Comparison of ENCODE assay signal across 24 mouse cellular contexts in the genomic region with DNA sequence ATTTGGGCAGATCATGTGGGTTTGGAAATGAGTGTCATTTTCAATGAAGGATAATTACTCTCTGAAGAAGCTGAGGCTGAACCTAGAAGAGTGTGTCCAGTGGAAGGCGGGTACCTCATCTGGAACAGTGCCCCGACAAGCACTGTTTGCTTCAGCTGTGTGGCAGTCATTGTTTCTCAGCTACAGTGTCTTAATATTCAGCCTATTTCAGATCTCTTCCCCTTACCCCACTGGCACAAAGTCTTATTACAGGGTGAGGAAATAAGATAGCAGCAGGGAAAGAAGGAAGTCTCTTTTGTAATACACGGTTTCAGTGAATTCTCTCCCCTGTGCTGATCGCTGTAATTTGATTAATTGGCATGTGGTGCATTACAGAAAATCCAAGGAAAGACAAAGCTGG.
A peak's percentile ranks its signal among the peaks of the same experiment; 100 is the strongest.
DNase-seq lines count a peak whose midpoint lies in the region; ATAC-seq and TF ChIP-seq lines count a peak whose summit lies in the region.
"Had no signal": no experiment of that assay in that cellular context is flagged by ENCODE, and none has a peak within 500 bp of the region (broad histone marks: within the 10 kb centered on the region; RNA-seq: fewer than 3 reads in every experiment).

No protein-coding gene starts in this region.

- no peaks in the 10 kb centered on the region for H3K4me1 ChIP-seq in hindbrain, embryonic 16.5 days (ENCODE audit: control insufficient read depth, insufficient read depth, low read depth, low read length)
- H3K4me1 ChIP-seq in hindbrain, embryonic 14.5 days (replicated peaks; ENCODE audit: control insufficient read depth, insufficient read depth, low read length): 0 out of 2 replicates have a peak, but pooled peaks cover 3% of the 10 kb centered on the region
- peaks cover 7 to 10% of the 10 kb centered on the region in 2 experiments for H3K4me1 ChIP-seq in MEL (ENCODE audit: control insufficient read depth in 1 of 2, insufficient read depth in 2 of 2, low read length in 2 of 2)
- H3K4me1 ChIP-seq: heart, embryonic 15.5 days; hindbrain, embryonic 10.5 days had no signal

- H3K4me3 ChIP-seq in hindbrain, embryonic 16.5 days (ENCODE audit: low read length): no peak overlapping the region
- no peak overlapping the region for H3K4me3 ChIP-seq in hindbrain, embryonic 14.5 days (replicated peaks; ENCODE audit: low read length)
- no peak overlapping the region for H3K4me3 ChIP-seq in MEL (ENCODE audit: control insufficient read depth in 1 of 2, insufficient read depth in 1 of 2, low read depth in 2 of 2, low read length in 2 of 2)
- H3K4me3 ChIP-seq: forebrain, embryonic 12.5 days; heart, embryonic 15.5 days; hindbrain, embryonic 10.5 days; left cerebral cortex, adult 2 months; liver, embryonic 13.5 days; megakaryocyte, embryonic 14.5 days had no signal

- no peaks in the 10 kb centered on the region for H3K79me2 ChIP-seq in MEL (ENCODE audit: control insufficient read depth, insufficient read depth, low read length, poor library complexity)

- H3K9me3 ChIP-seq in hindbrain, embryonic 16.5 days (ENCODE audit: control insufficient read depth, low read length): no peaks in the 10 kb centered on the region
- no peaks in the 10 kb centered on the region for H3K9me3 ChIP-seq in hindbrain, embryonic 14.5 days (ENCODE audit: control insufficient read depth, low read length)
- no peaks in the 10 kb centered on the region for H3K9me3 ChIP-seq in MEL (replicated peaks; ENCODE audit: insufficient read depth, low read length)
- H3K9me3 ChIP-seq: forebrain, embryonic 12.5 days; heart, embryonic 15.5 days; hindbrain, embryonic 10.5 days; liver, embryonic 13.5 days; megakaryocyte, embryonic 14.5 days had no signal

- no peaks in the 10 kb centered on the region for H3K36me3 ChIP-seq in hindbrain, embryonic 16.5 days (ENCODE audit: control insufficient read depth, insufficient read depth, low read length)
- H3K36me3 ChIP-seq in hindbrain, embryonic 14.5 days (replicated peaks; ENCODE audit: control insufficient read depth, insufficient read depth): no peaks in the 10 kb centered on the region
- peaks cover 0 to 12% of the 10 kb centered on the region in 2 experiments; a peak in 2 of 4 replicates for H3K36me3 ChIP-seq in MEL (ENCODE audit: control insufficient read depth in 1 of 2, insufficient read depth in 2 of 2, low read length in 2 of 2)
- H3K36me3 ChIP-seq: forebrain, embryonic 12.5 days; heart, embryonic 15.5 days; hindbrain, embryonic 10.5 days; liver, embryonic 13.5 days had no signal

- no peak for TF ChIP-seq POLR2A in MEL (IDR thresholded peaks at IDR 0.05; ENCODE audit: control insufficient read depth in 1 of 2, insufficient read depth in 1 of 2, low read depth in 1 of 2, low read length in 2 of 2, poor library complexity in 1 of 2)

- DNase-seq in hindbrain, embryonic 14.5 days (ENCODE audit: low spot score): no peak
- DNase-seq in MEL (ENCODE audit: low read depth, low spot score): peak; percentile 65
- DNase-seq in Muller cell, postnatal 12 days (ENCODE audit: inconsistent ontology term): peak; percentile 19
- no peak for DNase-seq in adrenal gland, postnatal 25 days
- DNase-seq in heart, adult 11 months: no peak
- DNase-seq: adrenal gland, adult 2 months; cerebellum, adult 11-12 months; cerebellum, postnatal 10 days; gastrocnemius, postnatal 25 days; kidney, adult 2 months; liver, embryonic 13.5 days; lung, adult 2 months; lung, postnatal 14 days; right cerebral cortex, postnatal 25 days; spleen, adult 18-20 months had no signal

- WGBS in hindbrain, embryonic 16.5 days: 46% methylated on average over 4 of the region's 4 CpGs
- WGBS in hindbrain, embryonic 14.5 days: 42% methylated on average over 4 of the region's 4 CpGs

- 0 out of 2 replicates have a peak, but pooled peaks have one; percentile 48 for ATAC-seq in hindbrain, embryonic 16.5 days
- ATAC-seq in hindbrain, embryonic 14.5 days (ENCODE audit: low FRiP score): no peak
- ATAC-seq in megakaryocyte progenitor cell, adult 5-6 weeks (replicated peaks; ENCODE audit: poor library complexity): peak; percentile 68
- ATAC-seq: inflammation-experienced regulatory T-cells, adult 6 months had no signal

- TF ChIP-seq EP300 in MEL (IDR thresholded peaks at IDR 0.05; ENCODE audit: low read depth in 1 of 2, low read length in 2 of 2): peak; percentile 13 to 67; a peak in 3 of 4 replicates

- H3K27me3 ChIP-seq in hindbrain, embryonic 16.5 days (replicated peaks; ENCODE audit: control insufficient read depth, insufficient read depth, low read length): no peaks in the 10 kb centered on the region
- H3K27me3 ChIP-seq in hindbrain, embryonic 14.5 days (ENCODE audit: control insufficient read depth, insufficient read depth, low read length): no peaks in the 10 kb centered on the region
- H3K27me3 ChIP-seq in MEL (ENCODE audit: control insufficient read depth in 1 of 2, insufficient read depth in 2 of 2, low read length in 2 of 2): no peaks in the 10 kb centered on the region
- H3K27me3 ChIP-seq: forebrain, embryonic 12.5 days; heart, embryonic 15.5 days; liver, embryonic 13.5 days; megakaryocyte, embryonic 14.5 days had no signal

- H3K4me2 ChIP-seq in hindbrain, embryonic 16.5 days (ENCODE audit: low read length): no peak overlapping the region
- no peak overlapping the region for H3K4me2 ChIP-seq in hindbrain, embryonic 14.5 days (replicated peaks)
- H3K4me2 ChIP-seq: forebrain, embryonic 12.5 days; heart, embryonic 15.5 days; liver, embryonic 13.5 days had no signal

- no peak for TF ChIP-seq CTCF in MEL (IDR thresholded peaks at IDR 0.05 in 2 of 3, conservative IDR thresholded peaks at IDR 0.05 in 1 of 3; ENCODE audit: control insufficient read depth in 1 of 3, insufficient read depth in 1 of 3, low read depth in 2 of 3, low read length in 3 of 3, poor library complexity in 1 of 3, severe bottlenecking in 1 of 3)

- no peak overlapping the region for H3K27ac ChIP-seq in hindbrain, embryonic 16.5 days (ENCODE audit: low read depth, low read length)
- H3K27ac ChIP-seq in hindbrain, embryonic 14.5 days: no peak overlapping the region
- H3K27ac ChIP-seq in MEL (ENCODE audit: control insufficient read depth, low read depth, low read length): no peak overlapping the region
- H3K27ac ChIP-seq: forebrain, embryonic 12.5 days; heart, embryonic 15.5 days; hindbrain, embryonic 10.5 days; kidney, postnatal 0 days; left cerebral cortex, adult 2 months; liver, embryonic 13.5 days had no signal

- TF ChIP-seq RAD21 in MEL (IDR thresholded peaks at IDR 0.05; ENCODE audit: low read depth, low read length): no peak

- H3K9ac ChIP-seq in hindbrain, embryonic 16.5 days (ENCODE audit: low read depth, low read length): no peak overlapping the region
- H3K9ac ChIP-seq in hindbrain, embryonic 14.5 days: no peak overlapping the region
- no peak overlapping the region for H3K9ac ChIP-seq in MEL (ENCODE audit: control insufficient read depth, low read depth, low read length, poor library complexity, severe bottlenecking)
- H3K9ac ChIP-seq: forebrain, embryonic 12.5 days; heart, embryonic 15.5 days; liver, embryonic 13.5 days had no signal

TF ChIP-seq in MEL, 35 proteins besides CTCF, POLR2A, EP300 and RAD21:
- TF ChIP-seq MAX (IDR thresholded peaks at IDR 0.05; ENCODE audit: low read length) (no peak), GATA1 (IDR thresholded peaks at IDR 0.05; ENCODE audit: low read depth, low read length) (0 out of 2 replicates have a peak, but pooled peaks have one; percentile 17), TCF12 (IDR thresholded peaks at IDR 0.05; ENCODE audit: low read depth, low read length) (0 out of 2 replicates have a peak, but pooled peaks have one; percentile 18)

Comparison
In these comparisons a context has a peak if more than half of its experiments do, and no peak if none do; other contexts are left out.
1. DNase-seq: peak in MEL (single experiment) and Muller cell, postnatal 12 days (single experiment); none in hindbrain, embryonic 14.5 days (single experiment), adrenal gland, postnatal 25 days (single experiment) and heart, adult 11 months (single experiment).